Mouse (Mus musculus) myocyte (in vitro differentiated cells): ENCODE results near the gene Pld1. TPM values are rescaled to one million over a fixed set of nuclear protein-coding genes. Genes with fewer than 3 reads are reported as not detected.

Experiments used
- H3K27me3 ChIP-seq: one replicate; pipeline ENCODE4 v1.6.1; 2011; ENCODE audit not compliant: control insufficient read depth, insufficient read depth, insufficient read length
- H3K36me3 ChIP-seq: one replicate; pipeline ENCODE4 v1.6.1; 2011; ENCODE audit not compliant: control insufficient read depth, insufficient read depth
- H3K4me2 ChIP-seq: one replicate; pipeline ENCODE4 v1.6.1; 2011; ENCODE audit warnings: low read depth, control low read depth
- H3K4me3 ChIP-seq: one replicate; pipeline ENCODE4 v1.5.1; 2011; ENCODE audit warnings: mild to moderate bottlenecking, control low read depth, moderate library complexity
- H3K79me2 ChIP-seq: one replicate; pipeline ENCODE4 v1.6.1; 2011; ENCODE audit not compliant: control insufficient read depth, insufficient read depth
- H3ac ChIP-seq: one replicate; pipeline ENCODE4 v1.6.1; 2011; ENCODE audit not compliant: control insufficient read depth, insufficient read length
- CEBPB ChIP-seq: IDR thresholded peaks from 2 replicates; pipeline ENCODE4 v1.6.1; 2011; ENCODE audit warnings: mild to moderate bottlenecking, moderate library complexity; ENCODE audit not compliant: poor library complexity, insufficient read depth, severe bottlenecking
- E2F4 ChIP-seq: IDR thresholded peaks from one replicate; pipeline ENCODE4 v1.6.1; 2011; ENCODE audit warnings: mild to moderate bottlenecking, control low read depth, moderate library complexity; ENCODE audit not compliant: insufficient read depth
- MAX ChIP-seq: IDR thresholded peaks from one replicate; pipeline ENCODE4 v1.6.1; 2011; ENCODE audit warnings: low read depth, mild to moderate bottlenecking, control low read depth
- MYOD1 ChIP-seq, 3 experiments: IDR thresholded peaks; one replicate each; pipeline ENCODE4 v1.6.1; 2011; ENCODE audit warnings: control low read depth in 2 of 3, low read depth in 2 of 3, mild to moderate bottlenecking in 2 of 3, moderate library complexity in 1 of 3; ENCODE audit not compliant: insufficient read length in 2 of 3, control insufficient read depth in 1 of 3
- MYOG ChIP-seq, 3 experiments: IDR thresholded peaks; one replicate each; pipeline ENCODE4 v1.6.1; 2011; ENCODE audit warnings: control low read depth in 2 of 3, low read depth in 2 of 3, mild to moderate bottlenecking in 2 of 3; ENCODE audit not compliant: insufficient read length in 2 of 3, control insufficient read depth in 1 of 3, insufficient read depth in 1 of 3
- POLR2A ChIP-seq: IDR thresholded peaks from one replicate; pipeline ENCODE4 v1.6.1; 2011; ENCODE audit warnings: low read depth, mild to moderate bottlenecking, control low read depth, moderate library complexity; ENCODE audit not compliant: insufficient read length
- POLR2AphosphoS2 ChIP-seq: IDR thresholded peaks from one replicate; pipeline ENCODE4 v1.6.1; 2011; ENCODE audit warnings: low read depth, control low read depth; ENCODE audit not compliant: insufficient read length
- REST ChIP-seq: IDR thresholded peaks from one replicate; pipeline ENCODE4 v1.6.1; 2011; ENCODE audit warnings: mild to moderate bottlenecking, control low read depth, moderate library complexity; ENCODE audit not compliant: insufficient read depth, insufficient read length
- SRF ChIP-seq: IDR thresholded peaks from one replicate; pipeline ENCODE4 v1.6.1; 2011; ENCODE audit warnings: low read depth; ENCODE audit not compliant: control insufficient read depth, insufficient read length
- TCF12 ChIP-seq: IDR thresholded peaks from one replicate; pipeline ENCODE4 v1.6.1; 2011; ENCODE audit warnings: mild to moderate bottlenecking, control low read depth; ENCODE audit not compliant: poor library complexity, insufficient read depth, severe bottlenecking
- TCF3 ChIP-seq: IDR thresholded peaks from one replicate; pipeline ENCODE4 v1.6.1; 2011; ENCODE audit warnings: low read depth, control low read depth; ENCODE audit not compliant: insufficient read length
- USF1 ChIP-seq: IDR thresholded peaks from one replicate; pipeline ENCODE4 v1.6.1; 2011; ENCODE audit warnings: low read depth, mild to moderate bottlenecking, control low read depth, moderate library complexity
- polyA plus RNA-seq: library from polyadenylated mRNA; unstranded; fragments of >200 nt; fragmentation: generic; extraction: Trizol; gene quantifications from one replicate; pipeline ENCODE4 v1.2.1, GENCODE M21; 2012; ENCODE audit warnings: missing spikeins

Pld1 gene
- polyA plus RNA-seq, 1 experiment = 6.5 TPM

- no peak overlapping the region for H3K4me3 ChIP-seq
- TF ChIP-seq POLR2AphosphoS2 (no peak), E2F4 (no peak), MYOD1 (IDR thresholded peaks at IDR 0.05; ENCODE audit: control insufficient read depth in 1 of 3, insufficient read length in 2 of 3, low read depth in 2 of 3) (no peak), SRF (no peak), USF1 (no peak), POLR2A (no peak), REST (no peak), MAX (no peak)
- no peaks in the 10 kb centered on the region for H3K27me3 ChIP-seq
- no peak overlapping the region for H3K4me2 ChIP-seq
- H3K79me2 ChIP-seq = no peaks in the 10 kb centered on the region
- H3K36me3 ChIP-seq = no peaks in the 10 kb centered on the region
- H3ac ChIP-seq = no peak overlapping the region
These were observed 36.5 kb downstream of the Pld1 start for GRCm38 (mm10) chr3:27974981-27975380.

- Histone ChIP-seq H3ac (no peak overlapping the region), H3K36me3 (no peaks in the 10 kb centered on the region), H3K79me2 (no peaks in the 10 kb centered on the region), H3K27me3 (no peaks in the 10 kb centered on the region), H3K4me3 (no peak overlapping the region), H3K4me2 (peak overlapping the region; percentile 31)
- TF ChIP-seq POLR2AphosphoS2 (no peak), MYOG (IDR thresholded peaks at IDR 0.05; ENCODE audit: control insufficient read depth in 1 of 3, insufficient read depth in 1 of 3, insufficient read length in 2 of 3, low read depth in 2 of 3) (no peak), TCF12 (no peak), POLR2A (no peak), TCF3 (no peak), MYOD1 (IDR thresholded peaks at IDR 0.05; ENCODE audit: control insufficient read depth in 1 of 3, insufficient read length in 2 of 3, low read depth in 2 of 3) (no peak), USF1 (no peak), SRF (no peak), REST (no peak), E2F4 (no peak), MAX (no peak), CEBPB (no peak)
These were observed 38.5 kb downstream of the Pld1 start for GRCm38 (mm10) chr3:27976931-27977544.

- H3K27me3 ChIP-seq = no peaks in the 10 kb centered on the region
- no peak overlapping the region for H3ac ChIP-seq
- H3K4me2 ChIP-seq = peak overlapping the region; percentile 31
- TF ChIP-seq TCF3 (peak; percentile 51), MAX (no peak), MYOD1 (IDR thresholded peaks at IDR 0.05; ENCODE audit: control insufficient read depth in 1 of 3, insufficient read length in 2 of 3, low read depth in 2 of 3) (peak; percentile 3 to 84 (median 73)), REST (no peak), CEBPB (no peak), MYOG (IDR thresholded peaks at IDR 0.05; ENCODE audit: control insufficient read depth in 1 of 3, insufficient read depth in 1 of 3, insufficient read length in 2 of 3, low read depth in 2 of 3) (peak in 2 of 3 experiments; percentile 46 to 78), USF1 (no peak), TCF12 (peak; percentile 16), SRF (no peak)
- no peaks in the 10 kb centered on the region for H3K79me2 ChIP-seq
- no peaks in the 10 kb centered on the region for H3K36me3 ChIP-seq
- no peak overlapping the region for H3K4me3 ChIP-seq
These were observed 39.7 kb downstream of the Pld1 start for GRCm38 (mm10) chr3:27978030-27978723.

GRCm38 (mm10) chr3:27981591-27981990 lies 43.1 kb downstream of the Pld1 start:
- TF ChIP-seq E2F4 = no peak
- no peak for TF ChIP-seq TCF12
- H3K27me3 ChIP-seq = no peaks in the 10 kb centered on the region
- no peaks in the 10 kb centered on the region for H3K36me3 ChIP-seq
- no peak overlapping the region for H3K4me2 ChIP-seq
- no peak overlapping the region for H3K4me3 ChIP-seq
- H3ac ChIP-seq = no peak overlapping the region
- H3K79me2 ChIP-seq = no peaks in the 10 kb centered on the region

GRCm38 (mm10) chr3:27982436-27983017 lies 44.0 kb downstream of the Pld1 start:
- no peak for TF ChIP-seq CEBPB
- TF ChIP-seq MYOG (IDR thresholded peaks at IDR 0.05; ENCODE audit: control insufficient read depth in 1 of 3, insufficient read depth in 1 of 3, insufficient read length in 2 of 3, low read depth in 2 of 3) = no peak
- no peak for TF ChIP-seq E2F4
- no peak for TF ChIP-seq USF1
- TF ChIP-seq POLR2A = no peak
- TF ChIP-seq REST = no peak
- TF ChIP-seq SRF = no peak
- no peak for TF ChIP-seq POLR2AphosphoS2
- no peak for TF ChIP-seq MAX
- TF ChIP-seq MYOD1 (IDR thresholded peaks at IDR 0.05; ENCODE audit: control insufficient read depth in 1 of 3, insufficient read length in 2 of 3, low read depth in 2 of 3) = no peak
- TF ChIP-seq TCF3 = no peak
- TF ChIP-seq TCF12 = no peak
- Histone ChIP-seq H3K4me3 (no peak overlapping the region), H3K79me2 (no peaks in the 10 kb centered on the region)

More at GRCm38 (mm10) chr3:27982436-27983017, 44.0 kb downstream of the Pld1 start:
- no peaks in the 10 kb centered on the region for H3K27me3 ChIP-seq
- no peak overlapping the region for H3K4me2 ChIP-seq
- no peaks in the 10 kb centered on the region for H3K36me3 ChIP-seq
- H3ac ChIP-seq = no peak overlapping the region
